Mouse (Mus musculus) ES-Bruce4 (cell line): ENCODE results near the gene Traf2. TPM values are rescaled to one million over a fixed set of nuclear protein-coding genes. Genes with fewer than 3 reads are reported as not detected.
A peak's percentile ranks its signal among the peaks of the same experiment; 100 is the strongest.

ENCODE experiments used
- H3K27ac ChIP-seq: 2 replicates; pipeline ENCODE4 v1.5.1; 2012; ENCODE audit warnings: low read length, inconsistent platforms; ENCODE audit not compliant: insufficient read depth
- H3K27me3 ChIP-seq: 2 replicates; pipeline ENCODE4 v1.6.1; 2012; ENCODE audit warnings: mild to moderate bottlenecking, low read length, inconsistent platforms; ENCODE audit not compliant: control insufficient read depth, poor library complexity, insufficient read depth, severe bottlenecking
- H3K36me3 ChIP-seq: 2 replicates; pipeline ENCODE4 v1.6.1; 2012; ENCODE audit warnings: inconsistent platforms, mild to moderate bottlenecking, low read length, moderate library complexity; ENCODE audit not compliant: control insufficient read depth, poor library complexity, insufficient read depth, severe bottlenecking
- H3K4me1 ChIP-seq: one replicate; pipeline ENCODE4 v1.8.1; 2011; ENCODE audit warnings: low read length; ENCODE audit not compliant: control insufficient read depth, insufficient read depth
- H3K4me3 ChIP-seq: 2 replicates; pipeline ENCODE4 v1.5.1; 2011; ENCODE audit warnings: low read depth, mild to moderate bottlenecking, low read length
- H3K9ac ChIP-seq: 2 replicates; pipeline ENCODE4 v1.6.1; 2012; ENCODE audit warnings: low read depth, mild to moderate bottlenecking, inconsistent platforms; ENCODE audit not compliant: poor library complexity, severe bottlenecking
- H3K9me3 ChIP-seq: replicated peaks from 2 replicates; pipeline ENCODE4 v1.6.1; 2012; ENCODE audit warnings: mild to moderate bottlenecking, low read length, inconsistent platforms; ENCODE audit not compliant: control insufficient read depth, poor library complexity, insufficient read depth, severe bottlenecking
- CTCF ChIP-seq: IDR thresholded peaks from one replicate; pipeline ENCODE4 v1.8.1; 2011; ENCODE audit warnings: low read depth, low read length
- EP300 ChIP-seq: IDR thresholded peaks from 2 replicates; pipeline ENCODE4 v1.6.1; 2011; ENCODE audit warnings: low read depth, low read length; ENCODE audit not compliant: insufficient read depth
- POLR2A ChIP-seq: IDR thresholded peaks from one replicate; pipeline ENCODE4 v1.8.1; 2011; ENCODE audit warnings: low read length; ENCODE audit not compliant: insufficient read depth
- polyA plus RNA-seq: library from polyadenylated mRNA; stranded (reverse); fragments of >200 nt; gene quantifications from 2 replicates; pipeline ENCODE4 v1.2.4, GENCODE M21; 2011; ENCODE audit warnings: low read depth; ENCODE audit not compliant: missing spikeins, insufficient read depth, insufficient read length

Gene Traf2
- polyA plus RNA-seq, 1 experiment = 9.8 TPM

GRCm38 (mm10) chr2:25500576-25501405 lies 45.9 kb downstream of the Traf2 start, which contains the start of gene Fbxw5:
Gene Fbxw5, plus strand, starts transcription at chr2:25500750.
- peak within 1 kb of the TSS; percentile 67 for H3K9ac ChIP-seq
- H3K27me3 ChIP-seq = no peaks in the 10 kb centered on the region
- H3K27ac ChIP-seq = no peak within 1 kb of the TSS
- H3K36me3 ChIP-seq = no peaks in the 10 kb centered on the region
- no peak for TF ChIP-seq CTCF
- H3K9me3 ChIP-seq = no peaks in the 10 kb centered on the region
- H3K4me3 ChIP-seq = peak within 1 kb of the TSS; percentile 88
- H3K4me1 ChIP-seq = no peaks in the 10 kb centered on the region

- Histone ChIP-seq H3K4me1 (no peaks in the 10 kb centered on the region), H3K27ac (no peak overlapping the region), H3K27me3 (no peaks in the 10 kb centered on the region), H3K9me3 (no peaks in the 10 kb centered on the region), H3K4me3 (peak overlapping the region; percentile 63), H3K36me3 (no peaks in the 10 kb centered on the region), H3K9ac (0 out of 2 replicates have a peak overlapping the region, but pooled peaks have one; percentile 3)
- no peak for TF ChIP-seq EP300
- TF ChIP-seq POLR2A = no peak
- TF ChIP-seq CTCF = no peak
These were observed 46.6 kb downstream of the Traf2 start for GRCm38 (mm10) chr2:25500071-25500575.

- H3K4me1 ChIP-seq = no peaks in the 10 kb centered on the region
- H3K36me3 ChIP-seq = no peaks in the 10 kb centered on the region
- no peaks in the 10 kb centered on the region for H3K27me3 ChIP-seq
- no peaks in the 10 kb centered on the region for H3K9me3 ChIP-seq
- H3K27ac ChIP-seq = no peak overlapping the region
- no peak for TF ChIP-seq POLR2A
- TF ChIP-seq CTCF = peak; percentile 25
- no peak overlapping the region for H3K9ac ChIP-seq
- H3K4me3 ChIP-seq = no peak overlapping the region
These were observed 47.9 kb downstream of the Traf2 start for GRCm38 (mm10) chr2:25498622-25499478.

- H3K27ac ChIP-seq = no peak overlapping the region
- no peaks in the 10 kb centered on the region for H3K27me3 ChIP-seq
- no peak overlapping the region for H3K9ac ChIP-seq
- H3K4me1 ChIP-seq = no peaks in the 10 kb centered on the region
- TF ChIP-seq CTCF = no peak
- no peak for TF ChIP-seq EP300
- no peak for TF ChIP-seq POLR2A
- no peaks in the 10 kb centered on the region for H3K36me3 ChIP-seq
- H3K9me3 ChIP-seq = no peaks in the 10 kb centered on the region
- H3K4me3 ChIP-seq = no peak overlapping the region
These were observed 48.7 kb downstream of the Traf2 start for GRCm38 (mm10) chr2:25497846-25498575.

GRCm38 (mm10) chr2:25496462-25496861 lies 50.3 kb downstream of the Traf2 start:
- peak; percentile 43 for TF ChIP-seq CTCF
- TF ChIP-seq POLR2A = no peak
- Histone ChIP-seq H3K4me3 (no peak overlapping the region), H3K27ac (no peak overlapping the region)

More at GRCm38 (mm10) chr2:25496462-25496861, 50.3 kb downstream of the Traf2 start:
- Histone ChIP-seq H3K27me3 (no peaks in the 10 kb centered on the region), H3K4me1 (no peaks in the 10 kb centered on the region), H3K9ac (no peak overlapping the region), H3K36me3 (no peaks in the 10 kb centered on the region), H3K9me3 (no peaks in the 10 kb centered on the region)
